Mouse (Mus musculus) neutrophil, adult 83 days (primary cell): Measurements from ENCODE around the gene Cnga4. TPM values are rescaled to one million over a fixed set of nuclear protein-coding genes. Genes with fewer than 3 reads are reported as not detected.

Source experiments
- total RNA-seq, 2 experiments: library from RNA; stranded (reverse); gene quantifications; one replicate each; pipeline ENCODE4 v1.2.4; 2023

The Cnga4 gene
- total RNA-seq, result under 1 TPM; 0.31 to 0.64 TPM

DNA sequence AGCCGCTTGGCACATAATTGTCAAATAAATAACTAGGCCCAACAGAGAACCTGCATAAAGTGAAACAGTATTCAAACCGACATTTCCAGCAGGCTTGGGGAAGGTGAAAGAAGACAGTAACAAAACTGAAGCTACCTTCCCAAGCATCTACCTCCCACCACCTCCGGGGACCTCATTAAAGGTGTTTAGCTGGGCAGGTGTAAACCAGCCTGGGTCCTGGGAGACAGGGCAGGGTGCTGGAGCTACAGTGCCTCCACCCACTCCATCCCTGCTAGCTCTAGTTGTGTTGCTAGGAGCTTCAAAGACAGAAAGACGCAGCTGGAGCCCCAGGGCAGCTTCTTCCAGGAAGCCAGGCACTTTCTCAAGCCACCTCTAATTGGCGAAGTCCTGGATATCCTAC, at the start of gene Cnga4:
TSS of gene Cnga4 (plus strand) at position 301 of the 400 bp plus-strand sequence.

DNA sequence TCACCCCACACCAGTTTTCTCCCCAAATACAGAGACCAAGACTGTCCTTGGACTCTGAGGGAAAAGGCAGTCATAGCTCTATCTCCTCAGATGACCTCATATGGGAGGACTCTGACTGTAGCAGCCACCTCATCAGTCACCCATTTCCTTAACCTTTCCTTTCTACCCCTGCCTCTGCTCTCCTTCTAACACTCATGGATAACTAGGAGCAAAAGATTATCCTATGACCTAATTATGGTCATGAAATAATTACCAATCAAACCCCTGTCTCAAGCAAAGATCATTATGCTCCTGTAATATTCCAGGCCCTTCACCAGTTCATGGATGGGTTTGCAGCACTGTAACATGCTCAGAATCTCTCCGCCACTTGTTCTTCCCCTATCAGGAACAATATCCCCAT, 36.4 kb upstream of the Cnga4 start, which contains the start of gene Olfr692:
TSS of gene Olfr692 (plus strand) at position 301 of the 400 bp plus-strand sequence.

DNA sequence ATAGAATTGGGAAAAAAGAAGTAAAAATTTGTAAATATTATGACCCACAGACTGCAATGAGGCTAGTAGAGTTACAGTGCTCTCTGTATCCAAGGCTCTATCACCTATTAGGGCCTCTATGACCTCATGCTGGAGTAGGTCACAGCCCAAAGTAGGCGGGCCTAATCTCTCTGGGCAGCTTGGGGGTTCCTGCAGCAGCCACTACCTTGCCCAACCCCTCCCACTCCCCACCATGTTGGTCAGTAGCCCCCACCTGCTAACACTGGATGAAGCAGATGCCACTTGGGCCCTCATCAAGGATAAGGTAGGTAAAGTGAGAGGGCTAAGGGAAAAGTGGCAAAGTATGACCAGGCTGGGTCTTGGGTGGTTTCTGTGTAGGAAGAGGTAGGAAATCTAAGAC, 29.5 kb upstream of the Cnga4 start, which contains the start of gene Gm5901:
TSS of gene Gm5901 (plus strand) at position 173 of the 400 bp plus-strand sequence.

DNA sequence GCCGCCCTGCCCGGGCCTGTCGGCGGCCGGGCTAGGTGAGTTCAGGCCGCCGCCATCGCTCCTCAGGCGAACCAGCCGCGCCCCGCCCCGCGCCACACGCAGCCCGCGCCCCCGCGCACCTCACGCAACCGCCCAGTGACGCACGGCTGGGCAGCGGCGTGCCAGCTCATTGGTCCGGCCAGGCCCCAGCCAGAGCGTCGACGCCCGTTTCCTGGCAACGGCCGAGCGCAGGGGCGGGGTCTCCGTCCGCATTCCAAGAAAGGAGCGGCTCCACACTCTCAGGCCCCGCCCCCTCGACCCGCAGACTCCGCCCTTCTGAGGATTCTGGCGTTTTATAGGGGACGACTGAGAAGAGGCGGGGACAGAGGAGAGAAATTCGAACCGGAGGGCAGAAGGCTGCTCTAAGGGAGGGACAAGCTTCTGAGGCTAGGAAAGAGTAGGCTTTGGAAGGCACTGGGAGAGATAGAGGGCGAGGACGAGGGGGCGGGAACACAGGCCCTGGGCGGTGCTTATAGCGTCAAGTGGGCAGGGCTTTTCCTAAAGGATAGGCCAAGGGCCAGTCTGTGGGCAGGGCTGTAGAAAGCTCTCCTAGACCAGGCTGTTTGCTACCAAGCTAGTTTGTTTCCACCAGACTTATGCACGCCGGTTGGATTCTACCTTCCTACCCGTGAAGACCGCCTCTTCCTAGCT, 4.3 kb upstream of the Cnga4 start, which contains the start of gene Fam160a2:
TSS of gene Fam160a2 (minus strand) at position 120 of the 690 bp plus-strand sequence.

DNA sequence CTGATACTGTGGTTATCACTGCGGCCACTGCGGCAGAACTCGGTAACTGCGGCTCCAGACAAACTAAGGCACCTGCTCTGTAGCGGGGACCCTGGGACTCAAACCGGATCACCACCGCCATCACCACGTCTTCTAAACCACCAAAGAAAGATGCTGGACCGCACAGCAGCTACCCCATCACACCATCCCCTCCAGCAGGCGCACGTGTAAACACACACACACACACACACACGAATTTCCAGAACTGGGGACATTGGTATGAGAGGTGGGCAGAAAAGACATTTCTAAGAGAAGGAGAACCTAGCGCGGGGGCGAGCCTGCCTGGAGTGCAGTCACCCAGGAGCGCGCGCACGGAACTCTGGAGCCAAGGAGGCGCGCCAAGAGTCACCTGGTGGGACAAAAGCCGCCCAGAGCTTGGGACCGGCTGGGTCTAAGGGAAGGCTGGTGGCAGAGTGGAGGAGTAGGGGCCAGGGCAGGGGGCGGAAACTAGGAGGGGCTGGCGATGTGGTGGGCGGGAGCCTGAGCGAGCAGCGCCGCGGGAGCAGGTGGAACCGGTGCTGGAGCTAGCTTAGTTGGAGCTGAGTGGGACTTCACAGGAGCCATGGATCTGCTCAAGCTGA, 21.2 kb downstream of the Cnga4 start, which contains the start of gene Cckbr:
TSS of gene Cckbr (plus strand) at position 308 of the 620 bp plus-strand sequence.

Other genes starting within 250 kb of the Cnga4 start
- gene Olfr684, start 240.9 kb upstream of the Cnga4 start, total RNA-seq, result not detected
- gene Olfr685, start 218.6 kb upstream of the Cnga4 start, total RNA-seq, result not detected
- gene Olfr686, start 197.1 kb upstream of the Cnga4 start, total RNA-seq, result not detected
- not detected for gene Olfr688, start 116.5 kb upstream of the Cnga4 start, total RNA-seq
- gene Olfr689, start 93.4 kb upstream of the Cnga4 start, total RNA-seq, result not detected
- under 1 TPM in 1 of 2 experiments, not detected in 1; 0.15 TPM for gene Olfr690, start 70.5 kb upstream of the Cnga4 start, total RNA-seq
- gene Olfr691, start 62.3 kb upstream of the Cnga4 start, total RNA-seq, result under 1 TPM; 0.61 to 0.71 TPM
- gene Olfr692, start 36.3 kb upstream of the Cnga4 start, total RNA-seq, result not detected
- not detected for gene Gm5901, start 29.5 kb upstream of the Cnga4 start, total RNA-seq
- 100 to 1,000 TPM; 170 to 172 TPM for gene Fam160a2, start 4.5 kb upstream of the Cnga4 start, total RNA-seq
- gene Cckbr, start 21.2 kb downstream of the Cnga4 start, total RNA-seq, result not detected
- not detected for gene Cavin3, start 77.7 kb downstream of the Cnga4 start, total RNA-seq
- 10 to 100 TPM; 18.9 to 23.0 TPM for gene Smpd1, start 149.8 kb downstream of the Cnga4 start, total RNA-seq
- gene Apbb1, start 177.1 kb downstream of the Cnga4 start, total RNA-seq, result 1 to 10 TPM; 1.0 to 1.4 TPM
- not detected for gene Hpx, start 195.6 kb downstream of the Cnga4 start, total RNA-seq
- gene Trim3, start 229.0 kb downstream of the Cnga4 start, total RNA-seq, result 10 to 100 TPM; 16.4 to 22.6 TPM
- 100 to 1,000 TPM; 104 to 111 TPM for gene Timm10b, start 235.5 kb downstream of the Cnga4 start, total RNA-seq
- 10 to 100 TPM; 15.4 to 15.8 TPM for gene Arfip2, start 235.8 kb downstream of the Cnga4 start, total RNA-seq
- gene Gm45799, start 236.0 kb downstream of the Cnga4 start, total RNA-seq, result 10 to 100 TPM in 1 of 2 experiments, 1 to 10 TPM in 1; 5.0 to 12.6 TPM
- gene Dnhd1, start 246.3 kb downstream of the Cnga4 start, total RNA-seq, result 1 to 10 TPM; 4.7 to 6.0 TPM